Mouse (Mus musculus): ENCODE data around the gene Specc1. TPM values are rescaled to one million over a fixed set of nuclear protein-coding genes. Genes with fewer than 3 reads are reported as not detected.
A peak's percentile ranks its signal among the peaks of the same experiment; 100 is the strongest.
"Not testable (repeated sequence)": the region's sequence is repeated elsewhere in the genome, so short reads cannot be mapped to it uniquely, and the experiment has no call there.

Specc1 gene
- polyA plus RNA-seq, 1 experiment from 2014 or later = 14.3 TPM

- 92% methylated on average over 2 of the region's 2 CpGs for WGBS
- Histone ChIP-seq H3K27me3 (replicated peaks; ENCODE audit: control insufficient read depth, insufficient read depth, low read length) (no peaks in the 10 kb centered on the region), H3K36me3 (ENCODE audit: control insufficient read depth, insufficient read depth, low read length) (no peaks in the 10 kb centered on the region), H3K9me3 (ENCODE audit: control insufficient read depth, low read length) (no peaks in the 10 kb centered on the region), H3K4me1 (ENCODE audit: control insufficient read depth, insufficient read depth, low read depth, low read length) (no peaks in the 10 kb centered on the region), H3K4me2 (ENCODE audit: low read length) (no peak overlapping the region), H3K9ac (ENCODE audit: low read depth, low read length) (no peak overlapping the region), H3K4me3 (ENCODE audit: low read length) (no peak overlapping the region), H3K27ac (ENCODE audit: low read depth, low read length) (no peak overlapping the region)
- no peak for ATAC-seq
Measured at GRCm38 (mm10) chr11:61942903-61943302, 13.7 kb upstream of the Specc1 start.

GRCm38 (mm10) chr11:61944417-61944816 lies 12.1 kb upstream of the Specc1 start:
- no peak for ATAC-seq
- no peak overlapping the region for H3K4me2 ChIP-seq (ENCODE audit: low read length)

GRCm38 (mm10) chr11:61946608-61947007 lies 10.0 kb upstream of the Specc1 start:
- Histone ChIP-seq H3K4me1 (ENCODE audit: control insufficient read depth, insufficient read depth, low read depth, low read length) (no peaks in the 10 kb centered on the region), H3K27me3 (replicated peaks; ENCODE audit: control insufficient read depth, insufficient read depth, low read length) (no peaks in the 10 kb centered on the region; the same call in 1 of the 2 replicates), H3K4me3 (ENCODE audit: low read length) (no peak overlapping the region), H3K4me2 (ENCODE audit: low read length) (no peak overlapping the region), H3K9me3 (ENCODE audit: control insufficient read depth, low read length) (no peaks in the 10 kb centered on the region), H3K27ac (ENCODE audit: low read depth, low read length) (no peak overlapping the region), H3K9ac (ENCODE audit: low read depth, low read length) (no peak overlapping the region), H3K36me3 (ENCODE audit: control insufficient read depth, insufficient read depth, low read length) (no peaks in the 10 kb centered on the region)
- no peak for ATAC-seq
- WGBS = 93% methylated on average over 4 of the region's 4 CpGs

More at GRCm38 (mm10) chr11:61944417-61944816, 12.1 kb upstream of the Specc1 start:
- Histone ChIP-seq H3K36me3 (ENCODE audit: control insufficient read depth, insufficient read depth, low read length) (no peaks in the 10 kb centered on the region), H3K27ac (ENCODE audit: low read depth, low read length) (no peak overlapping the region), H3K27me3 (replicated peaks; ENCODE audit: control insufficient read depth, insufficient read depth, low read length) (no peaks in the 10 kb centered on the region), H3K4me3 (ENCODE audit: low read length) (no peak overlapping the region), H3K9ac (ENCODE audit: low read depth, low read length) (no peak overlapping the region), H3K4me1 (ENCODE audit: control insufficient read depth, insufficient read depth, low read depth, low read length) (no peaks in the 10 kb centered on the region), H3K9me3 (ENCODE audit: control insufficient read depth, low read length) (no peaks in the 10 kb centered on the region)
- WGBS = 82% methylated on average over 9 of the region's 9 CpGs

GRCm38 (mm10) chr11:61949315-61949714 lies 7.2 kb upstream of the Specc1 start:
- Histone ChIP-seq H3K4me2 (ENCODE audit: low read length) (no peak overlapping the region), H3K27ac (ENCODE audit: low read depth, low read length) (no peak overlapping the region), H3K4me1 (ENCODE audit: control insufficient read depth, insufficient read depth, low read depth, low read length) (no peaks in the 10 kb centered on the region), H3K4me3 (ENCODE audit: low read length) (no peak overlapping the region), H3K9me3 (ENCODE audit: control insufficient read depth, low read length) (no peaks in the 10 kb centered on the region), H3K9ac (ENCODE audit: low read depth, low read length) (no peak overlapping the region), H3K27me3 (replicated peaks; ENCODE audit: control insufficient read depth, insufficient read depth, low read length) (no peaks in the 10 kb centered on the region; the same call in 1 of the 2 replicates), H3K36me3 (ENCODE audit: control insufficient read depth, insufficient read depth, low read length) (no peaks in the 10 kb centered on the region)
- WGBS = 3% methylated on average over 3 of the region's 3 CpGs
- no peak for ATAC-seq

GRCm38 (mm10) chr11:61950632-61951031 lies 5.9 kb upstream of the Specc1 start:
- no peak for ATAC-seq
- Histone ChIP-seq H3K4me2 (ENCODE audit: low read length) (no peak overlapping the region), H3K27me3 (replicated peaks; ENCODE audit: control insufficient read depth, insufficient read depth, low read length) (no peaks in the 10 kb centered on the region; the same call in 1 of the 2 replicates), H3K9me3 (ENCODE audit: control insufficient read depth, low read length) (no peaks in the 10 kb centered on the region), H3K36me3 (ENCODE audit: control insufficient read depth, insufficient read depth, low read length) (no peaks in the 10 kb centered on the region), H3K9ac (ENCODE audit: low read depth, low read length) (no peak overlapping the region), H3K27ac (ENCODE audit: low read depth, low read length) (no peak overlapping the region), H3K4me3 (ENCODE audit: low read length) (no peak overlapping the region), H3K4me1 (ENCODE audit: control insufficient read depth, insufficient read depth, low read depth, low read length) (no peaks in the 10 kb centered on the region)
- WGBS = 17% methylated on average over 10 of the region's 10 CpGs

- Histone ChIP-seq H3K9me3 (ENCODE audit: control insufficient read depth, low read length) (no peaks in the 10 kb centered on the region), H3K27ac (ENCODE audit: low read depth, low read length) (no peak overlapping the region), H3K36me3 (ENCODE audit: control insufficient read depth, insufficient read depth, low read length) (no peaks in the 10 kb centered on the region), H3K4me3 (ENCODE audit: low read length) (no peak overlapping the region), H3K27me3 (replicated peaks; ENCODE audit: control insufficient read depth, insufficient read depth, low read length) (peaks cover 5% of the 10 kb centered on the region), H3K4me1 (ENCODE audit: control insufficient read depth, insufficient read depth, low read depth, low read length) (no peaks in the 10 kb centered on the region), H3K9ac (ENCODE audit: low read depth, low read length) (no peak overlapping the region), H3K4me2 (ENCODE audit: low read length) (no peak overlapping the region)
- ATAC-seq = no peak
- 70% methylated on average over 6 of the region's 6 CpGs for WGBS
Measured at GRCm38 (mm10) chr11:61955136-61955535, 1.4 kb upstream of the Specc1 start.

GRCm38 (mm10) chr11:61955951-61956350 lies 612 bp upstream of the Specc1 start:
- Histone ChIP-seq H3K9ac (ENCODE audit: low read depth, low read length) (no peak overlapping the region), H3K4me1 (ENCODE audit: control insufficient read depth, insufficient read depth, low read depth, low read length) (no peaks in the 10 kb centered on the region), H3K27me3 (replicated peaks; ENCODE audit: control insufficient read depth, insufficient read depth, low read length) (peaks cover 5% of the 10 kb centered on the region), H3K4me2 (ENCODE audit: low read length) (no peak overlapping the region), H3K9me3 (ENCODE audit: control insufficient read depth, low read length) (no peaks in the 10 kb centered on the region), H3K4me3 (ENCODE audit: low read length) (no peak overlapping the region), H3K27ac (ENCODE audit: low read depth, low read length) (no peak overlapping the region), H3K36me3 (ENCODE audit: control insufficient read depth, insufficient read depth, low read length) (no peaks in the 10 kb centered on the region)
- WGBS = 89% methylated on average over 6 of the region's 6 CpGs
- peak; percentile 29; the same call in 1 of the 2 replicates for ATAC-seq

- H3K4me2 ChIP-seq (ENCODE audit: low read length) = peak overlapping the region; percentile 98
- WGBS = 5% methylated on average over 25 of the region's 25 CpGs
Measured at GRCm38 (mm10) chr11:61957296-61957813, 792 bp downstream of the Specc1 start.

GRCm38 (mm10) chr11:61958706-61959105 lies 2.1 kb downstream of the Specc1 start:
- not testable (repeated sequence) for ATAC-seq; H3K27me3 ChIP-seq (replicated peaks; ENCODE audit: control insufficient read depth, insufficient read depth, low read length); H3K9ac ChIP-seq (ENCODE audit: low read depth, low read length); H3K36me3 ChIP-seq (ENCODE audit: control insufficient read depth, insufficient read depth, low read length); H3K4me2 ChIP-seq (ENCODE audit: low read length); H3K9me3 ChIP-seq (ENCODE audit: control insufficient read depth, low read length); H3K4me3 ChIP-seq (ENCODE audit: low read length); H3K27ac ChIP-seq (ENCODE audit: low read depth, low read length); H3K4me1 ChIP-seq (ENCODE audit: control insufficient read depth, insufficient read depth, low read depth, low read length)
- WGBS = 54% methylated on average over 6 of the region's 6 CpGs

More at GRCm38 (mm10) chr11:61957296-61957813, 792 bp downstream of the Specc1 start:
- no peak; the same call in 1 of the 2 replicates for ATAC-seq
- no peaks in the 10 kb centered on the region for H3K36me3 ChIP-seq (ENCODE audit: control insufficient read depth, insufficient read depth, low read length)
- peak overlapping the region; percentile 66 for H3K9ac ChIP-seq (ENCODE audit: low read depth, low read length)
- peaks cover 5% of the 10 kb centered on the region; the same call in 1 of the 2 replicates for H3K27me3 ChIP-seq (replicated peaks; ENCODE audit: control insufficient read depth, insufficient read depth, low read length)
- peak overlapping the region; percentile 67 for H3K4me3 ChIP-seq (ENCODE audit: low read length)
- no peak overlapping the region for H3K27ac ChIP-seq (ENCODE audit: low read depth, low read length)
- no peaks in the 10 kb centered on the region for H3K4me1 ChIP-seq (ENCODE audit: control insufficient read depth, insufficient read depth, low read depth, low read length)
- H3K9me3 ChIP-seq (ENCODE audit: control insufficient read depth, low read length) = no peaks in the 10 kb centered on the region

Data from hindbrain, embryonic 16.5 days (tissue).